Mouse (Mus musculus): ENCODE data around the gene Sema7a. TPM values are rescaled to one million over a fixed set of nuclear protein-coding genes. Genes with fewer than 3 reads are reported as not detected.

The Sema7a gene
- polyA plus RNA-seq, 1 experiment from 2014 or later, result 0.35 TPM

GRCm38 (mm10) chr9:57935683-57936437 lies 4.1 kb upstream of the Sema7a start:
- Histone ChIP-seq H3K4me3 (ENCODE audit: low read depth, low read length) (no peak overlapping the region), H3K9ac (ENCODE audit: low read length) (no peak overlapping the region), H3K27me3 (ENCODE audit: control insufficient read depth, insufficient read depth, low read length) (peaks cover 8% of the 10 kb centered on the region), H3K4me1 (ENCODE audit: control insufficient read depth, insufficient read depth, low read length) (peaks cover 7% of the 10 kb centered on the region), H3K4me2 (ENCODE audit: low read depth, severe bottlenecking) (no peak overlapping the region), H3K36me3 (ENCODE audit: control insufficient read depth, insufficient read depth, low read length) (no peaks in the 10 kb centered on the region), H3K9me3 (ENCODE audit: control insufficient read depth, low read length) (no peaks in the 10 kb centered on the region), H3K27ac (replicated peaks; ENCODE audit: low read depth, low read length) (no peak overlapping the region)
- DNase-seq (ENCODE audit: low spot score) (peak; percentile 88), ATAC-seq (ENCODE audit: insufficient number of reproducible peaks, low FRiP score, low TSS enrichment, low read depth) (no peak)
- 32% methylated on average over 6 of the region's 6 CpGs for WGBS

- Histone ChIP-seq H3K27me3 (ENCODE audit: control insufficient read depth, insufficient read depth, low read length) (peaks cover 21% of the 10 kb centered on the region), H3K9ac (ENCODE audit: low read length) (no peak overlapping the region), H3K36me3 (ENCODE audit: control insufficient read depth, insufficient read depth, low read length) (no peaks in the 10 kb centered on the region), H3K9me3 (ENCODE audit: control insufficient read depth, low read length) (no peaks in the 10 kb centered on the region), H3K4me1 (ENCODE audit: control insufficient read depth, insufficient read depth, low read length) (peaks cover 10% of the 10 kb centered on the region), H3K4me3 (ENCODE audit: low read depth, low read length) (no peak overlapping the region), H3K4me2 (ENCODE audit: low read depth, severe bottlenecking) (no peak overlapping the region), H3K27ac (replicated peaks; ENCODE audit: low read depth, low read length) (no peak overlapping the region)
- ATAC-seq (ENCODE audit: insufficient number of reproducible peaks, low FRiP score, low TSS enrichment, low read depth), result no peak
- no peak for DNase-seq (ENCODE audit: low spot score)
- 84% methylated on average over 4 of the region's 4 CpGs for WGBS
Observed at GRCm38 (mm10) chr9:57937171-57937570, 2.7 kb upstream of the Sema7a start.

- 43% methylated on average over 6 of the region's 6 CpGs for WGBS
- peaks cover 23% of the 10 kb centered on the region for H3K27me3 ChIP-seq (ENCODE audit: control insufficient read depth, insufficient read depth, low read length)
Observed at GRCm38 (mm10) chr9:57937651-57938050, 2.3 kb upstream of the Sema7a start.

GRCm38 (mm10) chr9:57938225-57939055 lies 1.5 kb upstream of the Sema7a start:
- Histone ChIP-seq H3K27ac (replicated peaks; ENCODE audit: low read depth, low read length) (no peak overlapping the region), H3K4me3 (ENCODE audit: low read depth, low read length) (no peak overlapping the region), H3K9me3 (ENCODE audit: control insufficient read depth, low read length) (no peaks in the 10 kb centered on the region), H3K27me3 (ENCODE audit: control insufficient read depth, insufficient read depth, low read length) (peaks cover 30% of the 10 kb centered on the region), H3K36me3 (ENCODE audit: control insufficient read depth, insufficient read depth, low read length) (no peaks in the 10 kb centered on the region), H3K4me1 (ENCODE audit: control insufficient read depth, insufficient read depth, low read length) (peaks cover 10% of the 10 kb centered on the region), H3K9ac (ENCODE audit: low read length) (no peak overlapping the region), H3K4me2 (ENCODE audit: low read depth, severe bottlenecking) (no peak overlapping the region)
- DNase-seq (ENCODE audit: low spot score) (no peak), ATAC-seq (ENCODE audit: insufficient number of reproducible peaks, low FRiP score, low TSS enrichment, low read depth) (no peak)
- 80% methylated on average over 5 of the region's 5 CpGs for WGBS

More at GRCm38 (mm10) chr9:57937651-57938050, 2.3 kb upstream of the Sema7a start:
- no peaks in the 10 kb centered on the region for H3K36me3 ChIP-seq (ENCODE audit: control insufficient read depth, insufficient read depth, low read length)
- DNase-seq (ENCODE audit: low spot score) (no peak), ATAC-seq (ENCODE audit: insufficient number of reproducible peaks, low FRiP score, low TSS enrichment, low read depth) (no peak)
- H3K9me3 ChIP-seq (ENCODE audit: control insufficient read depth, low read length), result no peaks in the 10 kb centered on the region
- H3K4me1 ChIP-seq (ENCODE audit: control insufficient read depth, insufficient read depth, low read length), result peaks cover 10% of the 10 kb centered on the region
- H3K4me2 ChIP-seq (ENCODE audit: low read depth, severe bottlenecking), result no peak overlapping the region
- H3K4me3 ChIP-seq (ENCODE audit: low read depth, low read length), result no peak overlapping the region
- no peak overlapping the region for H3K27ac ChIP-seq (replicated peaks; ENCODE audit: low read depth, low read length)
- H3K9ac ChIP-seq (ENCODE audit: low read length), result no peak overlapping the region

GRCm38 (mm10) chr9:57940349-57940794 lies 460 bp downstream of the Sema7a start:
- Histone ChIP-seq H3K9ac (ENCODE audit: low read length) (peak overlapping the region; percentile 63), H3K4me1 (ENCODE audit: control insufficient read depth, insufficient read depth, low read length) (peaks cover 10% of the 10 kb centered on the region), H3K4me3 (ENCODE audit: low read depth, low read length) (peak overlapping the region; percentile 74), H3K27me3 (ENCODE audit: control insufficient read depth, insufficient read depth, low read length) (peaks cover 30% of the 10 kb centered on the region), H3K4me2 (ENCODE audit: low read depth, severe bottlenecking) (peak overlapping the region; percentile 92), H3K36me3 (ENCODE audit: control insufficient read depth, insufficient read depth, low read length) (no peaks in the 10 kb centered on the region), H3K9me3 (ENCODE audit: control insufficient read depth, low read length) (no peaks in the 10 kb centered on the region), H3K27ac (replicated peaks; ENCODE audit: low read depth, low read length) (no peak overlapping the region)
- ATAC-seq (ENCODE audit: insufficient number of reproducible peaks, low FRiP score, low TSS enrichment, low read depth) (peak; percentile 64), DNase-seq (ENCODE audit: low spot score) (no peak)
- under 1% methylated on average over 44 of the region's 44 CpGs for WGBS

- Histone ChIP-seq H3K27me3 (ENCODE audit: control insufficient read depth, insufficient read depth, low read length) (peaks cover 30% of the 10 kb centered on the region), H3K4me3 (ENCODE audit: low read depth, low read length) (peak overlapping the region; percentile 74), H3K4me2 (ENCODE audit: low read depth, severe bottlenecking) (peak overlapping the region; percentile 92), H3K4me1 (ENCODE audit: control insufficient read depth, insufficient read depth, low read length) (peaks cover 10% of the 10 kb centered on the region), H3K9me3 (ENCODE audit: control insufficient read depth, low read length) (no peaks in the 10 kb centered on the region), H3K27ac (replicated peaks; ENCODE audit: low read depth, low read length) (no peak overlapping the region), H3K9ac (ENCODE audit: low read length) (peak overlapping the region; percentile 63), H3K36me3 (ENCODE audit: control insufficient read depth, insufficient read depth, low read length) (no peaks in the 10 kb centered on the region)
- DNase-seq (ENCODE audit: low spot score) (peak; percentile 51), ATAC-seq (ENCODE audit: insufficient number of reproducible peaks, low FRiP score, low TSS enrichment, low read depth) (no peak)
- 6% methylated on average over 26 of the region's 28 CpGs for WGBS
Observed at GRCm38 (mm10) chr9:57940861-57941638, 1.1 kb downstream of the Sema7a start.

GRCm38 (mm10) chr9:57942039-57942438 lies 2.1 kb downstream of the Sema7a start:
- 49% methylated on average over 2 of the region's 2 CpGs for WGBS
- Histone ChIP-seq H3K4me2 (ENCODE audit: low read depth, severe bottlenecking) (no peak overlapping the region), H3K4me3 (ENCODE audit: low read depth, low read length) (no peak overlapping the region), H3K9ac (ENCODE audit: low read length) (no peak overlapping the region), H3K4me1 (ENCODE audit: control insufficient read depth, insufficient read depth, low read length) (peaks cover 10% of the 10 kb centered on the region), H3K36me3 (ENCODE audit: control insufficient read depth, insufficient read depth, low read length) (no peaks in the 10 kb centered on the region), H3K27ac (replicated peaks; ENCODE audit: low read depth, low read length) (no peak overlapping the region), H3K27me3 (ENCODE audit: control insufficient read depth, insufficient read depth, low read length) (peaks cover 30% of the 10 kb centered on the region), H3K9me3 (ENCODE audit: control insufficient read depth, low read length) (no peaks in the 10 kb centered on the region)
- ATAC-seq (ENCODE audit: insufficient number of reproducible peaks, low FRiP score, low TSS enrichment, low read depth) (no peak), DNase-seq (ENCODE audit: low spot score) (no peak)

- WGBS, result 17% methylated on average over 2 of the region's 2 CpGs
- Histone ChIP-seq H3K4me2 (ENCODE audit: low read depth, severe bottlenecking) (no peak overlapping the region), H3K4me3 (ENCODE audit: low read depth, low read length) (no peak overlapping the region), H3K27me3 (ENCODE audit: control insufficient read depth, insufficient read depth, low read length) (peaks cover 30% of the 10 kb centered on the region), H3K9me3 (ENCODE audit: control insufficient read depth, low read length) (no peaks in the 10 kb centered on the region), H3K27ac (replicated peaks; ENCODE audit: low read depth, low read length) (no peak overlapping the region), H3K9ac (ENCODE audit: low read length) (no peak overlapping the region), H3K4me1 (ENCODE audit: control insufficient read depth, insufficient read depth, low read length) (peaks cover 10% of the 10 kb centered on the region), H3K36me3 (ENCODE audit: control insufficient read depth, insufficient read depth, low read length) (no peaks in the 10 kb centered on the region)
- ATAC-seq (ENCODE audit: insufficient number of reproducible peaks, low FRiP score, low TSS enrichment, low read depth) (no peak), DNase-seq (ENCODE audit: low spot score) (no peak)
Observed at GRCm38 (mm10) chr9:57943067-57943466, 3.2 kb downstream of the Sema7a start.
